In genomic region chr5:77372778-77373177, GRCm38 (mm10) we compare ENCODE assay signal across 7 mouse cellular contexts. TPM values are rescaled to one million over a fixed set of nuclear protein-coding genes. Genes with fewer than 3 reads are reported as not detected.
DNase-seq lines count a peak whose midpoint lies in the region; ATAC-seq and TF ChIP-seq lines count a peak whose summit lies in the region.

No protein-coding gene starts in this region.

- H3K4me1 ChIP-seq in lung, embryonic 14.5 days (ENCODE audit: insufficient read depth), result no peaks in the 10 kb centered on the region; the same call in none of the 2 replicates
- H3K4me1 ChIP-seq in lung, adult 2 months (ENCODE audit: control insufficient read depth, insufficient read depth, low read length), result peaks cover 14% of the 10 kb centered on the region

- TF ChIP-seq POLR2A in lung, adult 2 months (IDR thresholded peaks at IDR 0.05; ENCODE audit: borderline replicate concordance, extremely low read depth, low read depth, low read length), result no peak

- H3K9me3 ChIP-seq in lung, embryonic 14.5 days (ENCODE audit: low read depth, low read length), result no peaks in the 10 kb centered on the region

- 70% methylated on average over 6 of the region's 6 CpGs for WGBS in lung, embryonic 14.5 days
- WGBS in lung, adult 2 months, result 45% methylated on average over 6 of the region's 6 CpGs

- no peak overlapping the region for H3K27ac ChIP-seq in lung, embryonic 14.5 days (ENCODE audit: low read depth)

- DNase-seq in lung, embryonic 14.5 days, result peak; percentile 56
- DNase-seq in lung, adult 2 months, result no peak
- peak; percentile 10 for DNase-seq in T-cell, adult 2 months (ENCODE audit: low spot score)
- peak; percentile 76 for DNase-seq in kidney, postnatal 10 days
- peak; percentile 73 for DNase-seq in testis, postnatal 10 days (ENCODE audit: low spot score)
- DNase-seq in right cerebral cortex, adult 2 months (ENCODE audit: low spot score in 2 of 2), result no peak
- DNase-seq in cerebellum, adult 11 months, result no peak

- no peak overlapping the region for H3K4me2 ChIP-seq in lung, embryonic 14.5 days

- H3K4me3 ChIP-seq in lung, embryonic 14.5 days (ENCODE audit: low read depth, low read length), result no peak overlapping the region
- no peak overlapping the region for H3K4me3 ChIP-seq in lung, adult 2 months (replicated peaks; ENCODE audit: extremely low read depth, low read depth, low read length)

- no peaks in the 10 kb centered on the region for H3K36me3 ChIP-seq in lung, embryonic 14.5 days (ENCODE audit: insufficient read depth)

- no peak overlapping the region for H3K9ac ChIP-seq in lung, embryonic 14.5 days

- no peaks in the 10 kb centered on the region for H3K27me3 ChIP-seq in lung, embryonic 14.5 days (ENCODE audit: insufficient read depth, low read length)

- 0 out of 2 replicates have a peak, but pooled peaks have one; percentile 28 for ATAC-seq in lung, embryonic 14.5 days (ENCODE audit: insufficient read depth)

- no peak for TF ChIP-seq CTCF in lung, embryonic 14.5 days (IDR thresholded peaks at IDR 0.05; ENCODE audit: low read depth)
- no peak for TF ChIP-seq CTCF in lung, adult 2 months (IDR thresholded peaks at IDR 0.05; ENCODE audit: insufficient read depth, low read length)

RNA-seq across cellular contexts. Expression of gene Igfbp7, which starts 35.1 kb away (rescaled TPM):
- polyA plus RNA-seq in lung, embryonic 14.5 days (2014; fragmentation: Nextera tagmentation; extraction: Ambion mirVana), result 35.1 and 37.9 TPM in 2 replicates
- polyA plus RNA-seq in lung, adult 2 months (2012; rRNA removed), result 2,523 and 4,787 TPM in 2 replicates

Comparison
In these comparisons a context has a peak if more than half of its experiments do, and no peak if none do; other contexts are left out.
1. DNase-seq: peak in lung, embryonic 14.5 days (single experiment), T-cell, adult 2 months (single experiment), kidney, postnatal 10 days (single experiment) and testis, postnatal 10 days (single experiment); none in lung, adult 2 months (single experiment), right cerebral cortex, adult 2 months (0 of 2) and cerebellum, adult 11 months (single experiment).
2. RNA of gene Igfbp7, which starts 35.1 kb away (polyA plus RNA-seq): 2,523 to 4,787 TPM in lung, adult 2 months; 35.1 to 37.9 TPM in lung, embryonic 14.5 days; every median in the first group is over 10 times any median in the second.